Mouse (Mus musculus) CH12.LX (cell line): ENCODE results near the gene Tlcd1. TPM values are rescaled to one million over a fixed set of nuclear protein-coding genes. Genes with fewer than 3 reads are reported as not detected.

Source experiments
- DNase-seq: peaks from one replicate; pipeline ENCODE4 v3.0.0-alpha.2; 2013; ENCODE audit errors: extremely low read depth
- H3K27ac ChIP-seq: 2 replicates; pipeline ENCODE4 v1.5.1; 2012; ENCODE audit warnings: low read depth, mild to moderate bottlenecking, control low read depth, moderate library complexity; ENCODE audit not compliant: insufficient read depth
- H3K27me3 ChIP-seq: replicated peaks from 2 replicates; pipeline ENCODE3; 2012; ENCODE audit warnings: inconsistent platforms
- H3K36me3 ChIP-seq, 2 experiments: replicated peaks in 1 of 2; 2 replicates each; pipeline versions ENCODE3 to v1.6.1; 2012; ENCODE audit warnings: inconsistent platforms in 1 of 2, low read length in 1 of 2, mild to moderate bottlenecking in 1 of 2, mixed read lengths in 1 of 2, moderate library complexity in 1 of 2; ENCODE audit not compliant: control insufficient read depth in 1 of 2, insufficient read depth in 1 of 2
- H3K4me1 ChIP-seq, 2 experiments: 2 replicates each; pipeline ENCODE4 v1.6.1; 2012; ENCODE audit warnings: inconsistent platforms in 1 of 2, moderate library complexity in 1 of 2; ENCODE audit not compliant: insufficient read depth in 2 of 2, control insufficient read depth in 1 of 2
- H3K4me2 ChIP-seq: 2 replicates; pipeline ENCODE4 v1.6.1; 2012; ENCODE audit warnings: low read depth, mild to moderate bottlenecking, control low read depth; ENCODE audit not compliant: poor library complexity, insufficient read depth, severe bottlenecking
- H3K4me3 ChIP-seq, 3 experiments: fragments of 150-350 bp in 1 of 3; sonication (generic) in 1 of 3; replicated peaks in 1 of 3; 2 replicates each; pipeline versions ENCODE3 to v1.5.1; 2011 to 2012; ENCODE audit warnings: low read depth in 2 of 3, low read length in 2 of 3, mild to moderate bottlenecking in 2 of 3, moderate library complexity in 2 of 3, control low read depth in 1 of 3, improper control_type of control experiment in 1 of 3, inconsistent platforms in 1 of 3, mixed read lengths in 1 of 3; ENCODE audit not compliant: poor library complexity in 1 of 3
- H3K79me2 ChIP-seq: replicated peaks from 2 replicates; pipeline ENCODE4 v1.6.1; 2012; ENCODE audit warnings: mild to moderate bottlenecking, moderate library complexity; ENCODE audit not compliant: control insufficient read depth, poor library complexity, insufficient read depth, severe bottlenecking; ENCODE audit errors: extremely low read depth
- H3K9ac ChIP-seq: 2 replicates; pipeline ENCODE4 v1.6.1; 2012; ENCODE audit warnings: low read depth, mild to moderate bottlenecking, control low read depth, moderate library complexity; ENCODE audit not compliant: insufficient read depth
- H3K9me3 ChIP-seq: replicated peaks from 2 replicates; pipeline ENCODE3; 2012; ENCODE audit warnings: low read length, inconsistent platforms, mixed read lengths
- BHLHE40 ChIP-seq: IDR thresholded peaks from 2 replicates; pipeline ENCODE4 v1.6.1; 2011; ENCODE audit warnings: mild to moderate bottlenecking, low read depth, low read length, improper control_type of control experiment
- CTCF ChIP-seq, 2 experiments: IDR thresholded peaks in 1 of 2; conservative IDR thresholded peaks in 1 of 2; 2 replicates each; pipeline ENCODE4 v1.5.1; 2011 to 2012; ENCODE audit warnings: low read depth in 2 of 2, low read length in 2 of 2, improper control_type of control experiment in 1 of 2, inconsistent platforms in 1 of 2, mild to moderate bottlenecking in 1 of 2, moderate library complexity in 1 of 2
- EP300 ChIP-seq: IDR thresholded peaks from 2 replicates; pipeline ENCODE4 v1.6.1; 2011; ENCODE audit warnings: low read length, improper control_type of control experiment
- GABPA ChIP-seq: IDR thresholded peaks from 2 replicates; pipeline ENCODE4 v1.6.1; 2012; ENCODE audit warnings: low read depth, low read length, improper control_type of control experiment, inconsistent platforms; ENCODE audit not compliant: insufficient replicate concordance
- IRF4 ChIP-seq: IDR thresholded peaks from 2 replicates; pipeline ENCODE4 v1.6.1; 2014; ENCODE audit warnings: low read depth, mild to moderate bottlenecking, inconsistent platforms, low read length, improper control_type of control experiment
- MAX ChIP-seq: IDR thresholded peaks from 2 replicates; pipeline ENCODE4 v1.6.1; 2011; ENCODE audit warnings: low read length, improper control_type of control experiment
- MAZ ChIP-seq: IDR thresholded peaks from 2 replicates; pipeline ENCODE4 v1.6.1; 2012; ENCODE audit warnings: low read depth, mild to moderate bottlenecking, inconsistent platforms, low read length, improper control_type of control experiment, moderate library complexity
- MYC ChIP-seq: IDR thresholded peaks from 2 replicates; pipeline ENCODE4 v1.6.1; 2011; ENCODE audit warnings: low read depth, mild to moderate bottlenecking, improper control_type of control experiment, low read length
- NELFE ChIP-seq: IDR thresholded peaks from 2 replicates; pipeline ENCODE4 v1.6.1; 2011; ENCODE audit warnings: low read depth, low read length, improper control_type of control experiment
- NRF1 ChIP-seq: IDR thresholded peaks from 2 replicates; pipeline ENCODE4 v1.6.1; 2014; ENCODE audit warnings: low read depth, mild to moderate bottlenecking, inconsistent platforms, low read length, improper control_type of control experiment, moderate library complexity
- TBP ChIP-seq: conservative IDR thresholded peaks from 2 replicates; pipeline ENCODE4 v1.6.1; 2011; ENCODE audit warnings: low read depth, low read length, improper control_type of control experiment
- USF1 ChIP-seq: IDR thresholded peaks from 2 replicates; pipeline ENCODE4 v1.6.1; 2014; ENCODE audit warnings: low read depth, mild to moderate bottlenecking, inconsistent platforms, low read length, improper control_type of control experiment
- USF2 ChIP-seq: conservative IDR thresholded peaks from 2 replicates; pipeline ENCODE4 v1.6.1; 2011; ENCODE audit warnings: low read depth, low read length, improper control_type of control experiment
- ZKSCAN1 ChIP-seq: IDR thresholded peaks from 2 replicates; pipeline ENCODE4 v1.6.1; 2012; ENCODE audit warnings: low read depth, inconsistent platforms, low read length, improper control_type of control experiment, borderline replicate concordance
- ZMIZ1 ChIP-seq: IDR thresholded peaks from 2 replicates; pipeline ENCODE4 v1.6.1; 2012; ENCODE audit warnings: low read depth, mild to moderate bottlenecking, inconsistent platforms, low read length, improper control_type of control experiment
- dilution Hi-C: fragments of 300-500 bp; cut with MboI; formaldehyde crosslinking; loops from 2 replicates; pipeline ENCODE4 v1.14.3; 2020; ENCODE audit warnings: low sequenced_read_pairs; ENCODE audit not compliant: extremely low pct_unique_long_range_greater_than_20kb, extremely low pct_ligation_motif_present
- in situ Hi-C: fragments of 300-500 bp; cut with MboI; formaldehyde crosslinking; loops from 3 replicates; pipeline ENCODE4 v1.14.3; 2019; ENCODE audit warnings: low sequenced_read_pairs, low pct_ligation_motif_present, low pct_unique_long_range_greater_than_20kb, mixed read lengths
- polyA plus RNA-seq: library from polyadenylated mRNA; unstranded; fragments of >175 nt; gene quantifications from 2 replicates; pipeline ENCODE4 v1.2.1, GENCODE M21; 2012; ENCODE audit warnings: low read depth; ENCODE audit not compliant: insufficient read length
- total RNA-seq, 2 experiments: library from RNA; depleted of rRNA; stranded (reverse); fragments of 300-350 nt in 1 of 2; fragments of >200 nt in 1 of 2; gene quantifications; 2 replicates each; pipeline ENCODE4 v1.2.3; 2012 to 2014

Gene Tlcd1
- total and polyA plus RNA-seq, 3 experiments: 15.6 to 20.3 (median 16.4) TPM

- peaks cover 8 to 9% of the 10 kb centered on the region in 2 experiments; a peak in 3 of 4 replicates for H3K4me1 ChIP-seq
- TF ChIP-seq ZMIZ1 (no peak), GABPA (no peak), NRF1 (no peak), MAX (no peak), EP300 (no peak), MYC (no peak), BHLHE40 (no peak), USF2 (no peak), TBP (no peak), MAZ (no peak), CTCF (conservative IDR thresholded peaks at IDR 0.05 in 1 of 2, IDR thresholded peaks at IDR 0.05 in 1 of 2; ENCODE audit: low read depth in 2 of 2, low read length in 2 of 2) (no peak), ZKSCAN1 (no peak), IRF4 (no peak)
- TF ChIP-seq, all 38 proteins: peak for 0
- DNase-seq: no peak
- H3K79me2 ChIP-seq: 0 out of 2 replicates have a peak, but pooled peaks cover 3% of the 10 kb centered on the region
- H3K27me3 ChIP-seq: no peaks in the 10 kb centered on the region
- H3K27ac ChIP-seq: no peak overlapping the region
- in situ Hi-C loops (no loop called here), dilution Hi-C loops (no loop called here)
- no peak overlapping the region for H3K9ac ChIP-seq
- no peak overlapping the region for H3K4me2 ChIP-seq
- H3K36me3 ChIP-seq: peaks cover 70 to 96% of the 10 kb centered on the region in 2 experiments
- no peaks in the 10 kb centered on the region for H3K9me3 ChIP-seq
- H3K4me3 ChIP-seq: no peak overlapping the region
Measured at GRCm38 (mm10) chr11:78152299-78153231, 23.9 kb upstream of the Tlcd1 start.

DNA sequence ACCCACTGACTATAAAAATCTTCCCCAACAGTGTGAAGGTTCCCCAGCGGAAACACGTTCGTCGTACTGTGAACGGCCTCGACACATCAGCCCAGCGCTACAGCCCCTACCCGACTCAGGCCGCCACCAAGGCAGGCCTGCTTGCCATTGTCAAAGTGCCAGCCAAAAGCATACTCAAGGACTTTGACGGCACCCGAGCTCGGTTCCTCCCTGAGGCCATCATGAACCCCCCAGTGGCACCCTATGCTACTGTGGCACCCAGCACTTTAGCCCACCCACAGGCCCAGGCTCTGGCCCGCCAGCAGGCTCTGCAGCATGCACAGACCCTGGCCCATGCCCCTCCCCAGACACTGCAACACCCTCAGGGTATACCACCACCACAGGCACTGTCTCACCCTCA, 22.7 kb upstream of the Tlcd1 start:
- Histone ChIP-seq H3K9ac (no peak overlapping the region), H3K36me3 (peaks cover 78 to 97% of the 10 kb centered on the region in 2 experiments), H3K27me3 (no peaks in the 10 kb centered on the region), H3K79me2 (no peaks in the 10 kb centered on the region; the same call in 1 of the 2 replicates), H3K4me1 (peaks cover 0 to 3% of the 10 kb centered on the region in 2 experiments; a peak in 1 of 4 replicates), H3K27ac (no peak overlapping the region), H3K9me3 (no peaks in the 10 kb centered on the region), H3K4me2 (no peak overlapping the region), H3K4me3 (no peak overlapping the region)
- dilution Hi-C loops (no loop called here), in situ Hi-C loops (no loop called here)
- no peak for TF ChIP-seq ZKSCAN1
- TF ChIP-seq USF1: no peak
- no peak for TF ChIP-seq EP300
- TF ChIP-seq USF2: no peak
- TF ChIP-seq TBP: no peak
- TF ChIP-seq NELFE: no peak
- no peak for DNase-seq
